Mouse (Mus musculus): ENCODE results near the gene Cenpq.

DNA sequence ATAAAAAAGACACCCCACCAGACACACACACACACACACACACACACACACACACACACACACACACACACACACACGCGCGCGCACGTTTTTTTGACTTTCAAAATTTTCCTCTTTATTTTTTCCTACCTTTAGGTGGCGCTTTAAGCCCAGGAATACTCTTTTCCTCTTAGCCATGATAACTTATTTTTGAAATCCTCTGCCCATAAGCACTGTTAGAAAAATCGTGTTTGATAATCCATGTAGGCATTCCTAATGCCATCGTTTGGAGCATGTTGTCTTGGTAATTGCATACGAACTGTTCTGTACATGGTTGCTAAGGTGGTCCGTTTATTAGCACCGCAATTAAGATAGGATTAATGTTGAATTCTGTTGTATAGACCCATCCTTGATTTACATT, 43.1 kb upstream of the Cenpq start:
- TF ChIP-seq CTCF (IDR thresholded peaks at IDR 0.05; ENCODE audit: control insufficient read depth, insufficient read depth, low read length), result no peak
- no peak for TF ChIP-seq POLR2A (IDR thresholded peaks at IDR 0.05; ENCODE audit: borderline replicate concordance, control insufficient read depth, low read depth, low read length)
